Mouse (Mus musculus) megakaryocyte-erythroid progenitor cell, adult 5-6 weeks (primary cell): ENCODE results near the gene 1700024B05Rik. TPM values are rescaled to one million over a fixed set of nuclear protein-coding genes. Genes with fewer than 3 reads are reported as not detected.
"Not testable (repeated sequence)": the region's sequence is repeated elsewhere in the genome, so short reads cannot be mapped to it uniquely, and the experiment has no call there.

ENCODE experiments used
- ATAC-seq: replicated peaks from 2 replicates; pipeline ENCODE4 v1.8.0; 2016; ENCODE audit warnings: mild to moderate bottlenecking, inconsistent platforms; ENCODE audit not compliant: severe bottlenecking, poor library complexity, low FRiP score, low TSS enrichment
- total RNA-seq, 2 experiments: library from RNA; stranded (forward) in 1 of 2; stranded (reverse) in 1 of 2; fragments of 200-1000, 215-1000 nt in 1 of 2; fragments of >200 nt in 1 of 2; fragmentation: Nextera tagmentation in 1 of 2; gene quantifications; 2 replicates each; pipeline ENCODE4 v1.2.3; 2014 to 2017

The 1700024B05Rik gene
- total RNA-seq (2014; fragmentation: Nextera tagmentation) (not detected in 2 replicates), total RNA-seq (2017) (not detected in 2 replicates)

- ATAC-seq = not testable (repeated sequence)
Measured at GRCm38 (mm10) chr14:41943695-41944094, at the start of gene 1700024B05Rik. TSS of gene 1700024B05Rik (plus strand) at chr14:41943995.

GRCm38 (mm10) chr14:41907190-41907589, 36.6 kb upstream of the 1700024B05Rik start, which contains the start of gene Gm7980:
TSS of gene Gm7980 (minus strand) at chr14:41907290.
- not testable (repeated sequence) for ATAC-seq

- ATAC-seq = not testable (repeated sequence)
Measured at GRCm38 (mm10) chr14:41924649-41925048, 19.1 kb upstream of the 1700024B05Rik start, which contains the start of gene 1700049E17Rik1. TSS of gene 1700049E17Rik1 (plus strand) at chr14:41924949.

- ATAC-seq = not testable (repeated sequence)
Measured at GRCm38 (mm10) chr14:41964095-41964494, 20.3 kb downstream of the 1700024B05Rik start.

GRCm38 (mm10) chr14:41967827-41968226, 24.0 kb downstream of the 1700024B05Rik start, which contains the start of gene Gm6401:
TSS of gene Gm6401 (minus strand) at chr14:41967927.
- not testable (repeated sequence) for ATAC-seq

- ATAC-seq = not testable (repeated sequence)
Measured at GRCm38 (mm10) chr14:41968596-41968995, 24.8 kb downstream of the 1700024B05Rik start.

GRCm38 (mm10) chr14:41983225-41983624, 39.4 kb downstream of the 1700024B05Rik start, which contains the start of gene Gm3543:
TSS of gene Gm3543 (minus strand) at chr14:41983325.
- ATAC-seq = not testable (repeated sequence)

Other genes starting within 250 kb of the 1700024B05Rik start
- gene Gm8068, start 242.1 kb upstream of the 1700024B05Rik start, total RNA-seq (2014; fragmentation: Nextera tagmentation) = not detected in 2 replicates
- gene Gm8068, start 242.1 kb upstream of the 1700024B05Rik start, total RNA-seq (2017) = not detected in 2 replicates
- gene Gm7929, start 193.4 kb upstream of the 1700024B05Rik start, total RNA-seq (2014; fragmentation: Nextera tagmentation) = not detected in 2 replicates
- gene Gm7929, start 193.4 kb upstream of the 1700024B05Rik start, total RNA-seq (2017) = not detected in 2 replicates
- gene Gm47189, start 171.6 kb upstream of the 1700024B05Rik start, total RNA-seq (2014; fragmentation: Nextera tagmentation) = not detected in 2 replicates
- not detected in 2 replicates for gene Gm47189, start 171.6 kb upstream of the 1700024B05Rik start, total RNA-seq (2017)
- not detected in 2 replicates for gene Gm7980, start 36.7 kb upstream of the 1700024B05Rik start, total RNA-seq (2014; fragmentation: Nextera tagmentation)
- not detected in 2 replicates for gene Gm7980, start 36.7 kb upstream of the 1700024B05Rik start, total RNA-seq (2017)
- gene 1700049E17Rik1, start 19.0 kb upstream of the 1700024B05Rik start, total RNA-seq (2014; fragmentation: Nextera tagmentation) = not detected in 2 replicates
- gene 1700049E17Rik1, start 19.0 kb upstream of the 1700024B05Rik start, total RNA-seq (2017) = not detected in 2 replicates
- gene Gm6401, start 23.9 kb downstream of the 1700024B05Rik start, total RNA-seq (2014; fragmentation: Nextera tagmentation) = not detected in 2 replicates
- not detected in 2 replicates for gene Gm6401, start 23.9 kb downstream of the 1700024B05Rik start, total RNA-seq (2017)
- gene Gm3543, start 39.3 kb downstream of the 1700024B05Rik start, total RNA-seq (2014; fragmentation: Nextera tagmentation) = not detected in 2 replicates
- gene Gm3543, start 39.3 kb downstream of the 1700024B05Rik start, total RNA-seq (2017) = not detected in 2 replicates
- gene Gm7951, start 173.4 kb downstream of the 1700024B05Rik start, total RNA-seq (2014; fragmentation: Nextera tagmentation) = not detected in 2 replicates
- gene Gm7951, start 173.4 kb downstream of the 1700024B05Rik start, total RNA-seq (2017) = not detected in 2 replicates
- gene Gm17027, start 218.6 kb downstream of the 1700024B05Rik start, total RNA-seq (2014; fragmentation: Nextera tagmentation) = not detected in 2 replicates
- gene Gm17027, start 218.6 kb downstream of the 1700024B05Rik start, total RNA-seq (2017) = not detected in 2 replicates
- gene Gm3573, start 246.8 kb downstream of the 1700024B05Rik start, total RNA-seq (2014; fragmentation: Nextera tagmentation) = not detected in 2 replicates
- gene Gm3573, start 246.8 kb downstream of the 1700024B05Rik start, total RNA-seq (2017) = not detected in 2 replicates